22 mouse cellular contexts compared by ENCODE assay signal in genomic region chr8:88129397-88129796, GRCm38 (mm10). TPM values are rescaled to one million over a fixed set of nuclear protein-coding genes. Genes with fewer than 3 reads are reported as not detected.
DNase-seq lines count a peak whose midpoint lies in the region; ATAC-seq and TF ChIP-seq lines count a peak whose summit lies in the region.
"Had no signal": no experiment of that assay in that cellular context is flagged by ENCODE, and none has a peak within 500 bp of the region (broad histone marks: within the 10 kb centered on the region; RNA-seq: fewer than 3 reads in every experiment).

No protein-coding gene starts in this region.

- H3K4me3 ChIP-seq in MEL (ENCODE audit: control insufficient read depth in 1 of 2, insufficient read depth in 1 of 2, low read depth in 2 of 2, low read length in 2 of 2), result no peak overlapping the region
- no peak overlapping the region for H3K4me3 ChIP-seq in hindbrain, embryonic 14.5 days (replicated peaks; ENCODE audit: low read length)

- WGBS in hindbrain, embryonic 14.5 days, result 94% methylated on average over 4 of the region's 4 CpGs

- TF ChIP-seq EP300 in MEL (IDR thresholded peaks at IDR 0.05; ENCODE audit: low read depth in 1 of 2, low read length in 2 of 2), result peak; percentile 69 to 70

- peak; percentile 52 for DNase-seq in MEL (ENCODE audit: low read depth, low spot score)
- DNase-seq in hindbrain, embryonic 14.5 days (ENCODE audit: low spot score), result no peak
- no peak for DNase-seq in testis, postnatal 14 days (ENCODE audit: low spot score)
- DNase-seq in layer of hippocampus, postnatal 36 days, result no peak
- DNase-seq: adrenal gland, adult 2 months; adrenal gland, adult 8-10 months; adrenal gland, postnatal 10 days; adrenal gland, postnatal 14 days; adrenal gland, postnatal 25 days; adrenal gland, postnatal 36 days; B cell, adult 2 months; cerebellum, adult 11 months; cerebellum, adult 11-12 months; cerebellum, adult 18-20 months; cerebellum, adult 2 months had no signal

- peaks cover 13 to 29% of the 10 kb centered on the region in 2 experiments for H3K36me3 ChIP-seq in MEL (ENCODE audit: control insufficient read depth in 1 of 2, insufficient read depth in 2 of 2, low read length in 2 of 2)
- H3K36me3 ChIP-seq in hindbrain, embryonic 14.5 days (replicated peaks; ENCODE audit: control insufficient read depth, insufficient read depth), result peaks cover 78% of the 10 kb centered on the region

- peaks cover 11 to 14% of the 10 kb centered on the region in 2 experiments for H3K4me1 ChIP-seq in MEL (ENCODE audit: control insufficient read depth in 1 of 2, insufficient read depth in 2 of 2, low read length in 2 of 2)
- no peaks in the 10 kb centered on the region for H3K4me1 ChIP-seq in hindbrain, embryonic 14.5 days (replicated peaks; ENCODE audit: control insufficient read depth, insufficient read depth, low read length)

- no peaks in the 10 kb centered on the region for H3K9me3 ChIP-seq in MEL (replicated peaks; ENCODE audit: insufficient read depth, low read length)
- H3K9me3 ChIP-seq in hindbrain, embryonic 14.5 days (ENCODE audit: control insufficient read depth, low read length), result no peaks in the 10 kb centered on the region
- H3K9me3 ChIP-seq: G1E had no signal

- no peak overlapping the region for H3K9ac ChIP-seq in MEL (ENCODE audit: control insufficient read depth, low read depth, low read length, poor library complexity, severe bottlenecking)
- no peak overlapping the region for H3K9ac ChIP-seq in hindbrain, embryonic 14.5 days

- no peak for TF ChIP-seq POLR2A in MEL (IDR thresholded peaks at IDR 0.05; ENCODE audit: control insufficient read depth in 1 of 2, insufficient read depth in 1 of 2, low read depth in 1 of 2, low read length in 2 of 2, poor library complexity in 1 of 2)

- no peak overlapping the region for H3K4me2 ChIP-seq in hindbrain, embryonic 14.5 days (replicated peaks)

- no peaks in the 10 kb centered on the region for H3K27me3 ChIP-seq in MEL (ENCODE audit: control insufficient read depth in 1 of 2, insufficient read depth in 2 of 2, low read length in 2 of 2)
- no peaks in the 10 kb centered on the region for H3K27me3 ChIP-seq in hindbrain, embryonic 14.5 days (ENCODE audit: control insufficient read depth, insufficient read depth, low read length)
- H3K27me3 ChIP-seq: CH12.LX, Patski had no signal

- no peak for TF ChIP-seq RAD21 in MEL (IDR thresholded peaks at IDR 0.05; ENCODE audit: low read depth, low read length)

- peak; percentile 37 for ATAC-seq in megakaryocyte progenitor cell, adult 5-6 weeks (replicated peaks; ENCODE audit: poor library complexity)
- 0 out of 2 replicates have a peak, but pooled peaks have one; percentile 27 for ATAC-seq in megakaryocyte-erythroid progenitor cell, adult 5-6 weeks (replicated peaks; ENCODE audit: low FRiP score, low TSS enrichment, poor library complexity, severe bottlenecking)
- ATAC-seq in hindbrain, embryonic 14.5 days (ENCODE audit: low FRiP score), result no peak
- ATAC-seq: activated CD4-positive, CD25-positive, alpha-beta regulatory T cell, adult 4 months; CD4-positive, CD25-positive, alpha-beta regulatory T cell, adult 4 months; Patski had no signal

- peak overlapping the region; percentile 66 for H3K27ac ChIP-seq in MEL (ENCODE audit: control insufficient read depth, low read depth, low read length)
- H3K27ac ChIP-seq in hindbrain, embryonic 14.5 days, result no peak overlapping the region

- H3K79me2 ChIP-seq in MEL (ENCODE audit: control insufficient read depth, insufficient read depth, low read length, poor library complexity), result no peaks in the 10 kb centered on the region

- no peak for TF ChIP-seq CTCF in MEL (IDR thresholded peaks at IDR 0.05 in 2 of 3, conservative IDR thresholded peaks at IDR 0.05 in 1 of 3; ENCODE audit: control insufficient read depth in 1 of 3, insufficient read depth in 1 of 3, low read depth in 2 of 3, low read length in 3 of 3, poor library complexity in 1 of 3, severe bottlenecking in 1 of 3)

TF ChIP-seq in MEL, 35 proteins besides CTCF, POLR2A, EP300 and RAD21:
- TF ChIP-seq TBP (IDR thresholded peaks at IDR 0.05; ENCODE audit: low read depth, low read length), result no peak
- no peak for TF ChIP-seq KAT2A (conservative IDR thresholded peaks at IDR 0.05; ENCODE audit: low read depth, low read length)
- TF ChIP-seq GATA1 (IDR thresholded peaks at IDR 0.05; ENCODE audit: low read depth, low read length), result peak; percentile 79
- peak; percentile 57 for TF ChIP-seq TCF12 (IDR thresholded peaks at IDR 0.05; ENCODE audit: low read depth, low read length)
- TF ChIP-seq E2F4 (IDR thresholded peaks at IDR 0.05; ENCODE audit: borderline replicate concordance, low read depth, low read length), result no peak
- TF ChIP-seq SIN3A (IDR thresholded peaks at IDR 0.05; ENCODE audit: low read length), result peak; percentile 60; the same call in 1 of the 2 replicates
- TF ChIP-seq ETS1 (IDR thresholded peaks at IDR 0.05; ENCODE audit: low read depth, low read length), result peak; percentile 83
- peak; percentile 49 for TF ChIP-seq TAL1 (IDR thresholded peaks at IDR 0.05; ENCODE audit: low read length)
- peak; percentile 56; the same call in 1 of the 2 replicates for TF ChIP-seq MXI1 (IDR thresholded peaks at IDR 0.05; ENCODE audit: low read depth, low read length)
- TF ChIP-seq MAZ (IDR thresholded peaks at IDR 0.05; ENCODE audit: low read depth, low read length), result no peak
TF ChIP-seq in MEL: peak in this region for 6.

RNA-seq across cellular contexts. Expression of gene Heatr3, which starts 8.3 kb away (rescaled TPM):
- total RNA-seq in MEL (2012; rRNA removed), result 52.9 and 60.3 TPM in 2 replicates
- 10 to 100 TPM in 1 of 2 experiments, not detected in 1; 59.6 TPM for polyA plus RNA-seq in MEL (2012; ENCODE audit: insufficient read depth in 1 of 2, insufficient read length in 2 of 2, low read depth in 1 of 2, low replicate concordance in 2 of 2, missing spikeins in 1 of 2)
- 25.5 and 28.6 TPM in 2 replicates for total RNA-seq in megakaryocyte progenitor cell, adult 5-6 weeks (2015)
- total RNA-seq in megakaryocyte progenitor cell, adult 5-6 weeks (2017), result 39.5 and 53.3 TPM in 2 replicates
- total RNA-seq in megakaryocyte-erythroid progenitor cell, adult 5-6 weeks (2014; fragmentation: Nextera tagmentation), result 75.6 and 79.2 TPM in 2 replicates
- total RNA-seq in megakaryocyte-erythroid progenitor cell, adult 5-6 weeks (2017), result 62.9 and 79.2 TPM in 2 replicates
- 39.0 and 39.2 TPM in 2 replicates for polyA plus RNA-seq in hindbrain, embryonic 14.5 days (2014; fragmentation: Nextera tagmentation; extraction: Ambion mirVana)
- 10 to 100 TPM; 28.0 to 33.5 TPM for total RNA-seq in layer of hippocampus, postnatal 36 days (2021)

RNA-seq across cellular contexts. Expression of gene Cnep1r1, which starts 10.8 kb away (rescaled TPM):
- total RNA-seq in MEL (2012; rRNA removed), result 12.1 and 12.8 TPM in 2 replicates
- polyA plus RNA-seq in MEL (2012; ENCODE audit: insufficient read depth in 1 of 2, insufficient read length in 2 of 2, low read depth in 1 of 2, low replicate concordance in 2 of 2, missing spikeins in 1 of 2), result 10 to 100 TPM in 1 of 2 experiments, not detected in 1; 31.2 TPM
- 65.1 and 73.1 TPM in 2 replicates for total RNA-seq in megakaryocyte progenitor cell, adult 5-6 weeks (2015)
- 13.3 and 13.4 TPM in 2 replicates for total RNA-seq in megakaryocyte progenitor cell, adult 5-6 weeks (2017)
- 42.8 and 61.3 TPM in 2 replicates for total RNA-seq in megakaryocyte-erythroid progenitor cell, adult 5-6 weeks (2014; fragmentation: Nextera tagmentation)
- total RNA-seq in megakaryocyte-erythroid progenitor cell, adult 5-6 weeks (2017), result 16.0 and 16.6 TPM in 2 replicates
- polyA plus RNA-seq in hindbrain, embryonic 14.5 days (2014; fragmentation: Nextera tagmentation; extraction: Ambion mirVana), result 23.9 and 26.7 TPM in 2 replicates
- 10 to 100 TPM; 36.7 to 37.9 TPM for total RNA-seq in layer of hippocampus, postnatal 36 days (2021)
